Mouse (Mus musculus) urinary bladder, adult 18-20 months (tissue): ENCODE results near the gene Anapc2.
A peak's percentile ranks its signal among the peaks of the same experiment; 100 is the strongest.

Experiments
- DNase-seq, 2 experiments: peaks; one replicate each; pipeline ENCODE4 v3.0.0; 2022; ENCODE audit warnings: low spot score in 2 of 2, mixed read lengths in 2 of 2

The Anapc2 gene

DNA sequence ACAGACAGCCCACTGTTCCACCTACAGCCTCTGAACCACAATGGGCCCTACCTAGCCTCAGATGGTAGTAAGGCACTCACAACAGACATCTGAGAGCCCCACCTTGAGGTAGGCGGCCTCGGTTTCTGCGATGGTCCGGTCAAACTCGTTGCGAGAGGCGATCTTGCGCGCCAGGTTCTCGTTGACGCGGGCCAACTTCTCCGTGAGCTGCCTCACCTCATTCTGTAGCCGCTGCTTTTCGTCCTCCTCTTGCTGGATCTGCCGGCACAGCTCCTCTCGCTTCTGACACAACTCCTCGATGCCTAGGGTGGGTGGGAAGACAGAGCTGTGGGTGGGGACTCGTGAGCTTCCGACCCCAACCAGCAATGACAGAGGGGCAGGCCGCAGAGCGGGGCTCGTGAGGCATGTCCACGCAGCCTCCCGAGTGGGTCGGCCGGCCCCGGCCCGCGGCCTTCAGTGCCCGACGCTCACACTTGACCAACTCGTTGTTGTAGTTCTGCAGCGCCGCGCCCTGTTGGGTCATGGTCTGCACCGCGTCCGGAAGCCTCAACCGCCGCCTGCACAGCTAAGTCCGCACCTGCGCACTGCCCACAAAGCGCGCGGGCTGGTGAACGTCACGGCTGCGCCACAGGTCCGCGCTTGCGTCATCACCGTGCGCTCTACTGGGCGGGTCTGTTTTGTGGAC, at the start of gene Anapc2, which contains the start of gene Ssna1:
Gene Anapc2 (plus strand): TSS at position 652 of the 685 bp plus-strand sequence.
Gene Ssna1 (minus strand): TSS at position 612 of the 685 bp plus-strand sequence.
- peak; percentile 95 to 98 for DNase-seq

DNA sequence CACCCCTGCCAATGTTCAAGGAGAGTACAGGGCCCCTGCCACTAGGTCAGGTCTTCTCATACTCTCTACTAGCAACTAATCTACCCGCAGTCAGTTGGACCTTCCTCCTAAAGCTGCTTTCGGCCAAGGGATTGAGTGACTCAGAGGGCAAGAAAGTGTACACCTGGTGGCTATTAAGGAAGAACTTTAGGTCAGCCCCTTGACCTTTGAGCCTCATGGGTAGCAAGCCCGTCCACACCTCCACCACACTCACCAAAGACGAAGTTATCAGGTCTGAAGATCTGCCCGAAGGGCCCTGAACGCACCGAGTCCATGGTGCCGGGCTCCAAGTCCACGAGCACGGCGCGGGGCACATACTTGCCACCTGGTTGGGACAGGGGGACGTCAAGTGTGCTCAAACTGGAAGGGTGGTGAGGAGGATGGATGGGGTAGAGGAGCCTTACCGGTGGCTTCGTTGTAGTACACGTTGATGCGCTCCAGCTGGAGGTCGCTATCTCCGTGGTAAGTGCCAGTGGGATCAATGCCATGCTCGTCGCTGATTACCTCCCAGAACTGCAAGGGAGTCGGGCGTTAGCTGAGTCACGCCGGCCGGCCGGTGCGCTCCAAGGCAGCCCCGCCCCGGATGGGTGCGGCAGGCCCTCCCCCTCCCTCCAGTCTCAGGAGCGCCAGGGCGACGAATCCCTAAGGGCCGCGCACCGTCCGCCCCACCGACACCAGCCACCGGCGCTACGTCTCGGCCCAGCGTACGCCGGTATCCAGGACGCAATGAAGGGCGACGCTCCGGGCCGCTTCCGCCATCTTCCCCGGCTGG, 48.4 kb upstream of the Anapc2 start:
- DNase-seq: peak; percentile 75 to 88

DNA sequence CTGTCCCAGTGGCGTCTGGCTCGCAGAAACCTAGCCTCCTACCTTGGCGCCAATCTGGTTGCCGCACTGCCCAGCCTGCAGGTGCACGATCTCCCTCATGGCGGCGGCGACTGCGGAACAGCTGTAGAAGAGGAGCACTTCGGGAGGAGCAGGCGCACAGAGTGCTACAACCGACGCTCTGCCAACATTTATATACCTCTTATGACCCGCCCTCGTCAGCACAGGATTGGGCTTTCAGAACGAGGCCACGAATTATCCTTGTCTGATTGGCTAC, 47.8 kb upstream of the Anapc2 start, which contains the start of gene Tubb4b:
Gene Tubb4b (minus strand): TSS at position 211 of the 274 bp plus-strand sequence.
- DNase-seq: peak in 1 of 2 experiments; percentile 90

DNA sequence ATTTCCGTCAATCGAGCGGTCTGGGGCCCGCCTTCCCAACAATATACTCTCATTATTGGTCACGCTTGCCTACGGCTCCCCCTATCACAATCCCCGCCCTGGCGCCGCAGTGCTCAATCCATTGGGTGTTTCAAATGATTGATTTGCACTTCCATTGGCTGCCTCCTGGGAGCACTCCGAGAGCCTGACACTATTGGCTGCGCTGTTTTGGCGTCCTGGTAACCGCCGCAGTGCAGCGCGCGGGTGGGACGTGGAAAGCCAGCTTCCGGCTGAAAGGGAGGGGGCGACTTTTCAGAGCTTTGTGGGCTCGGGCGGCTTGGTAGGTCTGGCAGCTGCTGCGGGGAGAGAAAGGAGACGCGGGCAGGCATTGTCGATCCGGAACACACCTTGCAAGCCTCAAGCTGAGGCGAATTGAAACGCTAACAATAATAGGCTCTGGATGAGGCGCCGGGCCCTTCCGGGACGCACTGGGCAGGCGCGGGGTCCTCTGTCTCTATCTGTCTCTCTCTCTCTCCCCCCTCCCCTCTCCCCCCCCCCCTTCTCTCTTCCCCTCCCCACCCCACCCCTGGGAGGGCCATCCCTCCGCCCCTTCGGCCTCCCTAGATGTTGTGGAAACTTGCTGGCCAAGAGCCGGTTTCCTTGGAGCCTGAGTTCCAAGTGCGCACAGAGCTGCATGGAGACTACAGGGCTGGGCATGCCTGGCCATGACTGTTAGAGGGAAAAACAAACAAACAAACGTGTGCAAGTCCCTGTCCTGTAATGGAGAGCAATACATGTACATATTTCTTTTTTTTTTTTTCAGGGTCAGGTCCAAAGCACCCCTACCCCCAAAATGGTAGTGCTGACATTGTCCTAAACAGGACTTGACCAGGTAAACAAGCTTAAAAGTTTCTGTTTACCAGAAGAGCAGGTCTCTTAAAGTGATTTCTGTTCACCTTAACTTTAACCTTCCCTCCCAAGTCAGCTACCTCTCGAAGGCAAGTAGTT, 47.2 kb upstream of the Anapc2 start:
- DNase-seq: peak in 1 of 2 experiments; percentile 98

DNA sequence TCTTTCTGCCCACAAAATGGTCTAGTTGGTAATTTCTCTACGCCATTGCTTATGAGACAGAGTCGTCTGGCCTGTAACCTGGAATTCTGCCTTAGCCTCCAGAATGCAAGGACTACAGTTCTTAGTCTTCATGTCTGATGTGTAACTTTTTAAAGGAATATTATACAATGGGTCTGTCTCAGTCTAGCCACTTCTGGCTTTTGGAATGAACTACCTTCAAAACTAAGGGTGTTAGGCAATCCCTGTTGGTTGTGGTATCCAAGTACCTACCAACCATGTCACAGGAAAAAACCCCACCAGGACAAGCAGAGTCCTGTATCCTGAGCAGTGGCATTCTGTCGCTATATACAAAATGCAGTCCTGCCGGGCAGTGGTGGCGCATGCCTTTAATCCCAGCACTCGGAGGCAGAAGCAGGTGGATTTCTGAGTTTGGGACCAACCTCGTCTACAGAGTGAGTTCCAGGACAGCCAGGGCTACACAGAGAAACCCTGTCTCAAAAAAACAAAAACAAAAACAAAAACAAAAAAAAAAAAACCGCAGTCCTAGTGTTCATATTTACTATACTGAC, 46.4 kb upstream of the Anapc2 start:
- no peak for DNase-seq

DNA sequence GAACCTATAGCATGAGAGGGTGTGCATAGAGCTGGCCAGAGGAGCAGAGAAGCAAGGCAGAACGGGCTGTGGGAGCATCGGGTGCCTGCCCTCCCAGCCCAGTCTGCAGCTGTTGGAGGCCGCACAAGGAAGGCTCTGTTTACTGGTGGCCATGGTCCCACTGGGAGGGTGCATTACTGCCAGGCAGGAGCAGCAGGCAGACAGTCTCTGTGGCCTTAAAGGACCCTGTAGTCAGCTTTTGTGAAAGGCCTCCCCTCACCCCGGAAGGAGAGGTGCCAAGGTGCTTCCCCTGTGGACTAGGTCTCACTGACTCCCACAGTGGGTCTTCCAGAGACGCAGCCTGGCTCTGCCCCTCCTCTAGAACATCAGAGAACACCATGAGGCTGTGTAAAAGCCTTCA, 45.4 kb upstream of the Anapc2 start:
- DNase-seq: no peak

DNA sequence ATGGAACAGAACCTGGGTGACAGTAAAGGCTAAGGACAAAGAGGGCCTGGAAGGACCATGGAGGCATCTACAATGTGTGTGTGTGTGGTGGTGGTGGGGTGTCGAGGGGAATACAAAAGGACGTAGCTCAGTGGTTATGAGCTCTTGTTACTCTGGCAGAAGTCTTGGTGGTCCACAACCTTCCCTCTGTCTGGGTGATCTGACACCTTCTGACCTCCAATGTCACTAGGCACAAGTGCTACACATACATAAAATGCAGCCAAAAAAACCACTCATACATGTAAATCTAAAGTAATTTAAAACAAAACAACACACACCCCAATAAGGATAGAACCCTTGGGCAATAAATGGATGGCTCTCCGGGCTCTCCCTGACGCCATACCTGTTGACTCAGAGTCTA, 44.9 kb upstream of the Anapc2 start:
- DNase-seq: no peak

DNA sequence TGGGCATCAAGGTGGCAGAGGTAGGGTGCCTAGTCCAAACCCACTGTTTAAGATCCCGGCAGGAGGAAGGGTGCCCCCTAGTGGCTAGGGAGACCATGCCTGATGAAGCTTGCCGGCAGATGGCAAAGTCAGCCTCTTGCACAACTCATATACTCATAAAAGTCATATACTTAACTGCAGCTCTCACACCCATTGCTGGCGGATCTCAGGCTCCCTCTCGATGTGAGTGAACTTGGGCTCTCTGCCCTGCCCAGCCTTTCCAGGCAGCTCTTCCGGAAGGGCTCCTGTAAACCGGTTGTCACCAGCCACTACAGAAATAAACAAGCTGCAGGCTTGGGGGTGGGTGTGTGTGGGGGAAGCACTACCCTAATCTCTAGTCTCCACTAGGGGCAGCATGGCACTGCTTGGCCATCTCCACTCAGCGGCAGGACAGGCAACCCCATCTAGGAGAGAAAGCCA, 43.8 kb upstream of the Anapc2 start:
- DNase-seq: peak; percentile 73 to 86

DNA sequence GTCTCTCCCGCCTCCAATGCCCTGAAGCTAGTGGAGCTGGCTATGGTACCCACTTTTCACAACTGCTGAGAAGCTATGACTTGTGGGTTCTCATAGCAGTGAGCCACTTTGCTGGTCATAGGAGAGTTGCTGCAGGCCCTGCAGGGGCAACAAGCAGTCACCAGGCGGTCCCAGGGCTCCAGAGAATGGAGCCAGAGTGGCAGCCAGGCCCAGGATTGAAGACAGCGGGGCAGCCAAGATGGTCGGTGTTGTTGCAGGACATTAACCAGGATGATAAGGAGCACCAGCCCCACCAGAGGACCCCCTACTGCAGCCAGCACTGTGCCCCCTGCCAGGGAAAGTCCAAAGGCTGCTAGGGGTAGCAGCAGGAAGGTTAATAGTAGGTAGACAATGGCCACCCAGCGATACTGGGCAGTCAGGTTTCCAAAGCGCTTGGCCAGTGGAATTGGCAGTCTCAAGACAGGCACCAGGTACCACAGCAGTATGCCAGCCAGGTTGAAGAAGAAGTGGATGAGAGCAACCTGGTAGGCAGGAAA, 43.2 kb upstream of the Anapc2 start:
- no peak for DNase-seq

DNA sequence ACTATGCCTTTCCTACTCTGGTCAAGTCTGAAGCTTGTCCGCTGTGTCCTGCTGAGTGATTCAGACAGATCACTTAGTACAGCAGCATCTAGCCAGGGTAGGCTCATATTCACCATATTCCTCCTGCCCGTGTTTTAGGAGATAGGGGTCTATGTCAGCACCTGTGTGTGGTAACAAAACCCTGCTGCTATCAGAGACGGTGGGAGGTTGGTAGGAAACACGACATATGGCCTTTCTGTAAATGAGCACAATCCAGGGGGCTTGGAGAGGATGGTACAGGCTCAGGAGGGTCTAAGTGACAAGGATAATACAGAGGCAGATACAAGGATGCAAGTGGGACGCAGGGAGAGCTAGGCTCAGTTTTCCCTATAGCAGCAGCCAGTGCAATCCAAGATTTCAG, 42.7 kb upstream of the Anapc2 start:
- DNase-seq: no peak

DNA sequence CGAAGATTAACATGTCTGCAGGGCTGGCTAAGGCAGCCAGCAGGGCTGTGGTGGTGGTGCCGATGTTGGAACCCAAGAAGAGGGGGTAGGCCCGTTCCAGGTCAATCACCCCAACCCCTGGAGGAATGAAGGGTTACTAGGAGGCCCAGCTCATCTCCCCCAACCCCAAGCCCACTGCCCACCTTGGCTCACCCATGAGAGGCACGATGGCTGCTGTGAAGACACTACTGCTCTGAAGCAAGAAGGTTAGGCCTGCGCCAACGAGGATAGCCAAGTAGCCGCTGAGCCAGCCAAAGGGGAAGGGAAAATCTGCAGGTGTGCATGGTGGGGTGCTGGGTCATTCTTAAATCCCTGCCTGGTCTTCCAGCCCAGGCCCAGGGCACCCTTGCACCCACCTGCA, 41.7 kb upstream of the Anapc2 start:
- DNase-seq: no peak

DNA sequence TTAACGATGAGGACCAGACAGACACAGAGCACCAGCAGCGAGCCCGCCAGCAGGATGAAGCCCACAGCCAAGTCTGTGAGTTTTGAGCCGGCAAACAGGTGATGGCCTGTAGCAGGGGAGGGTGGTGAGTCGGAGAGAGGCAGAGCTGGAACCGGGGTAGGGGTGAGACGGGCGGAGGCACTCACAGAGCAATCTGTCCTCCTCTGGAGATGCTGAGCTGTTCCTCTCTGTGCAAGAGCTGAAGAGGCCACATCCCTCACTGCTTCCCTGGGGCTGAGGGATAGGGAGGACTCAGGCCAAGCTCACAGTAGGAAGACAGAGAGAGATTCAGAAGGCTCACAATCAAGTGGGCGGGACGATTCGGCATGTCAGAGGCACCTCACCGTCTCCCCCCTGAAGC, 41.2 kb upstream of the Anapc2 start:
- no peak for DNase-seq

DNA sequence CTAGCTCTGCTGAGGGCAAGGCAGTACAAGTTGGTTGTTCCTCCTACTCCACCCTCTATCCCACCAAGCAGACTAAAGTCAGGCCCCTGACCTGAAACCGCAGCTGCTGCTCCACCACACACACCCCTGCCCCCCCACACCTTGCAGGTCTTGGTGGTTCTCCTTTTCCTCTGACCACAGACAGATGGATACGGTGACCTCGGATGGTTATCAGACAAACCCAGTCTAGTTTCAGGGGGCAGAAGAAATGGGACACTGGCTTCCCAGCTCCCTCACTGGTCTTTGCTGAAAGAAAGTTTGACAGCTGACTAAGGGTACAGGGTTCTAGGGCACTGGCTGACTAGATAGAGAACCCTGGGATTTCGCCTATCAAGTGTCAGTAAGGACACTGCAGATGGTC, 38.9 kb upstream of the Anapc2 start:
- no peak for DNase-seq

DNA sequence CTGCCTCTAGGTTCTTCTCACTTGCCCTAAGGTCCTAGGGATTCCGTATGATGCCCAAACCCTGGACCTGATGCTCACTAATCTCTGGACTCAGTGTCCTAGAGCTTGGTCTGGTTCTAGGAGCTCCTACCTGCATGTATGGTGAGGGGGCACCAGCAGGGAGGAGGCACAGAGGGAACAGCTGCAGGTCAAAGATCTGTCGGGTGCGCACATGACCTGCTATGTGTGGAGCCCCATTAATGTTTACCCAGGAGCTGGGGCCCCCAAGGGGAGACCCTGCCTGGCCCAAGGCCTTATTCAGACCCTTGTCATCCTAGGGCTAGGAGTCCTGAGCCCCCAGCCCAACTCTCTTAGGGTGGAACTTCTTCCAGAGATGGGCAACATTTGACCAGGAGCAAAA, 38.2 kb upstream of the Anapc2 start, which contains the start of gene Slc34a3:
Gene Slc34a3 (minus strand): TSS at position 315 of the 400 bp plus-strand sequence.
- no peak for DNase-seq

DNA sequence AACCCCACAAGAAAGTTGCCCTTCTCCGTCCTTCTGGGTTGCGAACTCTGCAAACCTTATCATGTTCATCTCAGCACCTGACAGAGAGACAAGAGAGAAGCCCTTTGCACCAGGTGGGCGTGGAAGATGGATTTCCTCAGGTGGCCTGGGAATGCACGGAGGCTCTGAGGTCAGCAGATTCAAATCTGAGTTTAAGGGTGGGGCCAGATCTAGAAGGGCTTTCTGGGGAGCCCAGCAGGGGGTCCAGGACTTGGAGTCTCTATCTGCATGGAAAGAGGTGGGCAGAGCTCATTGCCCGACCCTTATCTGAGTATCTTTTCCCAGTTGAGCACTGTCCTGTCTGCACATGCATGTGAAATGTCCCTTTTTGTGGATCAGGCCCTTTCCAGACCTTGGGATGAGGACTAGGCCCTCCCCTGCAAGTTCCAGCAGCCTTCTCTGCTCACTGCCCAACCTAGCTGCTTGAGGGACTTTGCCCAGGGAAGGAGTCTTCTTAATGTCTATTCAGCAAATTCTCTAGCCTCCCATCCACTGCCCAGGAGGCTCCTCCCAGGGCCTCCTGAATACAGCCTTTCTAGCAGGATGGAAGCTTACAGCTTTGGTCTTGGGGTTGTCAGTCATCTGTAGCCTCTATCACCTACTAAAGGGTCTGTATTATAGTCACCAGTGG, 37.6 kb upstream of the Anapc2 start:
- DNase-seq: no peak

DNA sequence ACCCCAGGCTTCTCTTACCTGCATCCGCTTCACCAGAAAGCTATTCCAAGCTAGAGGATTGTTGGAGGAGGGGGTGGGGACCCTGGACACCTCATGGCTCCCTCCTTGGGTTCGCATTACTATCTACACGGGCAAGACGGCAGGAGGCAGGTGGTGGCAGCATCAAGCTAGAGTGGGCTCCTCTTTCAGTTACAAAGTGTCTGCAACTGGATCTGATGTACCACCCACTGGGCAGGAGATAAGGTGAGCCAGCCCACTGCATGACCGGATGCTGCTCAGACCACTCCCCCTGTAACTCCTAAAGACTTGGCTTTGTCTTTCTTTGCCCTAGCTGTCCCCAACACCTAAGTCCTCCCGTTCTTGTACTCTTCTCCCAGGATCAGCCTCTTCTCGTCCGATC, 35.7 kb upstream of the Anapc2 start, which contains the start of gene Rnf224:
Gene Rnf224 (minus strand): TSS at position 174 of the 400 bp plus-strand sequence.
- DNase-seq: no peak

DNA sequence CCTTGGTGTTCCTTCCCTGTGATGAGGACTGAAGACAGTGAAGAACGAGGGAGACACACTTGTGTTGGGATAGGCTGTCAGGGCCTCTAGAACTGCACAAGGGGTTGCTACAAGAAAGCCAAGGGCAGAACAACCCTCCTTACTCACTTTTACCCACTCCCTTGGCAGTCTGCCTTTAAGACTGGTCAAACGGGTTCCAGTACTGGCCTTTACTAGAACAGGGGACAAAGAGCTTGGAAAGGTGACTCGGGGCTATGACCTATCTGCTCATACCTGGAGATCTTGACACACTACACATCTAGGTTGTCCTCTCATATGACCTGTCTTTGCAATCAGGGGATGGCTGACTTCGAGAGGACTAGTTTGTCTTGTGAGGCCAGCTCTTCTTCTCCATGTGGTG, 34.8 kb upstream of the Anapc2 start:
- DNase-seq: peak; percentile 64 to 75

DNA sequence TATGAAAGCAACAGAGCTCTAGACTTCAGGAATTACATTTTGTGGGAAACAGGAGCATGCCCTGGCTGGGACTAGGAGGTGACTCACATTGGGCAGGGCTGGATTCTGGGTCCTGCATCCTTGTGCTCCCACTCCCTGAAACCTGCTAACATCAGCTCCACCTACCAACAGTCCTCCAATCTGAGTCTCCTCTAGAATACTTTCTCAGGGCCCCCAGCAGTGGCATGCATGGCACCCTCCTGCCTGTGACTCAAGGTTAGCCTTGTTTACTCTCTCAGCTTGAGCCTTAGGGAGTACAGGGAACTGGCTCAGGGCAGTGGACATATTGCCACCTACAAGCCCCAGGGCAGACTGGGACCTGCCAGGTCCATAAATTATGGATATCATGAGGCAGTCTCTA, 34.2 kb upstream of the Anapc2 start:
- DNase-seq: no peak

DNA sequence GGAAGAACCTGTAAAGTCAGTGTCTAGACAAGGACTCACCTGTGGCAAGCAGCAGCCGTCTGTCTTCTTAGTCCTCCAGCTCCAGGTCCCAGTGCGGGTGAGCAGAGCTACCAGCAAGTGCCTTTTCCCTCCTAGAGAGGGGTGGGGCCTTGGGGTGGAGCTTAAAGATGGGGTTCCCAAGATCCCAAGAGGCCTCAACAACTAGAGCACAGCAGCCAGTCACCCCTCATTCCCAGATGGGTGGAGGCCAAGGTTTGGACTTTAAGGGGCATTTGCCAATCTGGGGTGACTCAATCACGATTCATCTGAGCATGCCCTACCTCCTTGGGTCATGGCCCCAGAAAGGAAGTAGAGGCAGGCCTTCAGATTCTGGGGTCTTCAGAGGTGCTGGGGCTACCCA, 32.5 kb upstream of the Anapc2 start:
- no peak for DNase-seq

DNA sequence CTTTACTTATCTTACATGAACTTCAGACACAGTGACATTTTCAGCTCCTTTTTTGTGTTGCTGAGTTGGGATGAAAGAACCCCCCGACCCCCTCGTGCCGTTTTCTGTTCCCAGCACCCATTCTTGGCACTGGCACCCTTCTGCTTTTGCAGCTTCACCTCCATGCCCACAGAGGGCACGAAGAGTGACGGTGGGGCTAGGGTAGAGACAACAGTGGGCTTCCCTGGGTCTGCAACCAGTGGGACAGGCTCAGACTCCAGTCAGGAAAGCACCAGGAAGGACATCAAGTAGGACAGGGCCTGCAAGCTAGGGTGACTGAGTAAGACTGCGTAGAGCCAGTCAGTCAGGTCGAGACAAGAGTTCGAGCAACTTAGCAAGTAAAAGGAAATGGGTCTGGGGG, 32.0 kb upstream of the Anapc2 start:
- DNase-seq: no peak
